ENCODE assay signal across 10 mouse cellular contexts in genomic region chr7:16695025-16695424, GRCm38 (mm10). TPM values are rescaled to one million over a fixed set of nuclear protein-coding genes. Genes with fewer than 3 reads are reported as not detected.
DNase-seq lines count a peak whose midpoint lies in the region; ATAC-seq and TF ChIP-seq lines count a peak whose summit lies in the region.
"Had no signal": no experiment of that assay in that cellular context is flagged by ENCODE, and none has a peak within 500 bp of the region (broad histone marks: within the 10 kb centered on the region; RNA-seq: fewer than 3 reads in every experiment).

No protein-coding gene starts in this region.

- WGBS in heart, postnatal 0 days = 32% methylated on average over 3 of the region's 3 CpGs
- 32% methylated on average over 3 of the region's 3 CpGs for WGBS in hindbrain, embryonic 10.5 days

- no peak for TF ChIP-seq EP300 in heart, postnatal 0 days (IDR thresholded peaks at IDR 0.05; ENCODE audit: low read depth)

- H3K9ac ChIP-seq in heart, postnatal 0 days (replicated peaks; ENCODE audit: low read depth, low read length) = no peak overlapping the region
- H3K9ac ChIP-seq: lung, embryonic 15.5 days had no signal

- no peak overlapping the region for H3K4me2 ChIP-seq in heart, postnatal 0 days (ENCODE audit: low read depth, low read length)
- H3K4me2 ChIP-seq: lung, embryonic 15.5 days had no signal

- H3K27ac ChIP-seq in heart, postnatal 0 days (ENCODE audit: low read depth) = no peak overlapping the region
- H3K27ac ChIP-seq in hindbrain, embryonic 10.5 days = no peak overlapping the region
- H3K27ac ChIP-seq: lung, embryonic 15.5 days had no signal

- no peaks in the 10 kb centered on the region for H3K9me3 ChIP-seq in heart, postnatal 0 days (replicated peaks; ENCODE audit: control insufficient read depth, low read length)
- no peaks in the 10 kb centered on the region for H3K9me3 ChIP-seq in hindbrain, embryonic 10.5 days
- H3K9me3 ChIP-seq: lung, embryonic 15.5 days had no signal

- H3K27me3 ChIP-seq in heart, postnatal 0 days (ENCODE audit: control insufficient read depth, insufficient read depth, low read length) = no peaks in the 10 kb centered on the region
- no peaks in the 10 kb centered on the region for H3K27me3 ChIP-seq in hindbrain, embryonic 10.5 days (ENCODE audit: insufficient read depth, poor library complexity, severe bottlenecking)
- H3K27me3 ChIP-seq: lung, embryonic 15.5 days had no signal

- no peaks in the 10 kb centered on the region for H3K36me3 ChIP-seq in heart, postnatal 0 days (replicated peaks; ENCODE audit: control insufficient read depth, insufficient read depth, low read length)
- H3K36me3 ChIP-seq in hindbrain, embryonic 10.5 days = no peaks in the 10 kb centered on the region
- H3K36me3 ChIP-seq: lung, embryonic 15.5 days had no signal

- H3K4me3 ChIP-seq in heart, postnatal 0 days (ENCODE audit: low read depth, low read length) = no peak overlapping the region
- H3K4me3 ChIP-seq in hindbrain, embryonic 10.5 days = no peak overlapping the region
- H3K4me3 ChIP-seq: lung, embryonic 15.5 days had no signal

- DNase-seq in heart, postnatal 0 days (ENCODE audit: low spot score) = no peak
- no peak for DNase-seq in heart, adult 9 months (ENCODE audit: low spot score in 2 of 2)
- peak; percentile 18 to 49 for DNase-seq in right cerebral cortex, adult 2 months (ENCODE audit: low spot score in 2 of 2)
- DNase-seq in right cerebral cortex, postnatal 25 days = no peak
- peak; percentile 10 for DNase-seq in adrenal gland, adult 8-10 months
- DNase-seq in kidney, postnatal 36 days = peak; percentile 42 to 77
- DNase-seq in hindbrain, embryonic 10.5 days (ENCODE audit: low spot score) = no peak

- H3K4me1 ChIP-seq in heart, postnatal 0 days (ENCODE audit: control insufficient read depth, insufficient read depth) = no peaks in the 10 kb centered on the region
- no peaks in the 10 kb centered on the region for H3K4me1 ChIP-seq in hindbrain, embryonic 10.5 days (replicated peaks)
- H3K4me1 ChIP-seq: lung, embryonic 15.5 days had no signal

- peak; percentile 76 for TF ChIP-seq CTCF in heart, postnatal 0 days (IDR thresholded peaks at IDR 0.05; ENCODE audit: low read depth)

- ATAC-seq in heart, postnatal 0 days (ENCODE audit: insufficient read depth, low read depth) = no peak
- ATAC-seq in granulocyte monocyte progenitor cell, adult 5-6 weeks (replicated peaks; ENCODE audit: poor library complexity, severe bottlenecking) = no peak

RNA-seq across cellular contexts. Expression of gene Ceacam15, which starts 19.5 kb away (rescaled TPM):
- total RNA-seq in heart, postnatal 0 days (2014; rRNA removed; ENCODE audit: low replicate concordance) = 0.19 and 1.6 TPM in 2 replicates
- 1.5 and 2.5 TPM in 2 replicates for polyA plus RNA-seq in heart, postnatal 0 days (2015; fragmentation: Nextera tagmentation; extraction: Ambion mirVana)
- not detected for total RNA-seq in adrenal gland, adult 8-10 months (2022)
- not detected in 2 replicates for total RNA-seq in granulocyte monocyte progenitor cell, adult 5-6 weeks (2014; fragmentation: Nextera tagmentation)
- not detected in 2 replicates for total RNA-seq in granulocyte monocyte progenitor cell, adult 5-6 weeks (2017)
- polyA plus RNA-seq in hindbrain, embryonic 10.5 days (2016; fragmentation: Nextera tagmentation; extraction: Ambion mirVana) = not detected in 2 replicates
- polyA plus RNA-seq: gonadal fat pad, adult 2 months; lung, embryonic 15.5 days had no signal

RNA-seq across cellular contexts. Expression of gene Ceacam9, which starts 26.7 kb away (rescaled TPM):
- not detected in 2 replicates for total RNA-seq in heart, postnatal 0 days (2014; rRNA removed; ENCODE audit: low replicate concordance)
- not detected in 2 replicates for polyA plus RNA-seq in heart, postnatal 0 days (2015; fragmentation: Nextera tagmentation; extraction: Ambion mirVana)
- not detected for total RNA-seq in adrenal gland, adult 8-10 months (2022)
- total RNA-seq in granulocyte monocyte progenitor cell, adult 5-6 weeks (2014; fragmentation: Nextera tagmentation) = not detected in 2 replicates
- not detected in 2 replicates for total RNA-seq in granulocyte monocyte progenitor cell, adult 5-6 weeks (2017)
- not detected in 2 replicates for polyA plus RNA-seq in hindbrain, embryonic 10.5 days (2016; fragmentation: Nextera tagmentation; extraction: Ambion mirVana)
- polyA plus RNA-seq: lung, embryonic 15.5 days had no signal

RNA-seq across cellular contexts. Expression of gene Ap2s1, which starts 43.2 kb away (rescaled TPM):
- total RNA-seq in heart, postnatal 0 days (2014; rRNA removed; ENCODE audit: low replicate concordance) = 299 and 316 TPM in 2 replicates
- 215 and 216 TPM in 2 replicates for polyA plus RNA-seq in heart, postnatal 0 days (2015; fragmentation: Nextera tagmentation; extraction: Ambion mirVana)
- total RNA-seq in adrenal gland, adult 8-10 months (2022) = 100 to 1,000 TPM; 127 to 153 (median 133) TPM
- total RNA-seq in granulocyte monocyte progenitor cell, adult 5-6 weeks (2014; fragmentation: Nextera tagmentation) = 141 and 168 TPM in 2 replicates
- total RNA-seq in granulocyte monocyte progenitor cell, adult 5-6 weeks (2017) = 102 and 128 TPM in 2 replicates
- polyA plus RNA-seq in hindbrain, embryonic 10.5 days (2016; fragmentation: Nextera tagmentation; extraction: Ambion mirVana) = 277 and 316 TPM in 2 replicates

Comparison
In these comparisons a context has a peak if more than half of its experiments do, and no peak if none do; other contexts are left out.
1. DNase-seq: peak in right cerebral cortex, adult 2 months (2 of 2), adrenal gland, adult 8-10 months (single experiment) and kidney, postnatal 36 days (2 of 2); none in heart, postnatal 0 days (single experiment), heart, adult 9 months (0 of 2), right cerebral cortex, postnatal 25 days (single experiment) and hindbrain, embryonic 10.5 days (single experiment).